Mouse (Mus musculus) left cerebral cortex, adult 9 months (tissue): ENCODE results near the gene Spc25.

Experiments used
- DNase-seq, 2 experiments: peaks; one replicate each; pipeline ENCODE4 v3.0.0; 2022; ENCODE audit warnings: low spot score in 2 of 2

Gene Spc25

DNA sequence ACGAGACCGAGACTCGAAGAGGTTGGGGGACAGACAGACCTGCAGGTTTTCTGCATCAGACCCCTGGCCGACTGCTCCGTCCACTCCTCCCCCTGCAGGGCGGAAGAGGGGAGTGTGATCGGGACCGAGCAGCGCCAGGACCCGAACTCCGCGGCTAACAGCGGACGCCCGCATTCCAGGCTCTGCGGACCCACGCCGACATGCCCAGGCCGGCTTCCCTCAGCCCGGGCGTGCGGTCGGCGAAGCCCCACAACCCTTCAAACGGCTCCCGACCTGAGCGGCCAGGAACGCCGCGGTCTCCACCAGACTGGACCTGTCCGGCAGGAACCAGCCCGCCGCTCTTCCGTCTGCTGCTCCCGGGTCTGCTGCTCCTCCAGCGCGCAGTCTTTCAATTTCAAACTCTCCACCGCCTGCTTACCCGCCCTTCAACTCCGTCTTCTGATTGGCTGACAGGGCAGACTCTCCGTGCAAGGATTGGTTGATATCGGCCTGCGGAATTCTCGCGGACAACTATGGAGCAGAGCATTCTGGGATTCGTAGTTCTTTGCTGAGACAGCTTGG is at the start of gene Spc25:
Spc25 (minus strand) TSS at position 404 of the 561 bp plus-strand sequence.
- peak; percentile 75 to 93 for DNase-seq

DNA sequence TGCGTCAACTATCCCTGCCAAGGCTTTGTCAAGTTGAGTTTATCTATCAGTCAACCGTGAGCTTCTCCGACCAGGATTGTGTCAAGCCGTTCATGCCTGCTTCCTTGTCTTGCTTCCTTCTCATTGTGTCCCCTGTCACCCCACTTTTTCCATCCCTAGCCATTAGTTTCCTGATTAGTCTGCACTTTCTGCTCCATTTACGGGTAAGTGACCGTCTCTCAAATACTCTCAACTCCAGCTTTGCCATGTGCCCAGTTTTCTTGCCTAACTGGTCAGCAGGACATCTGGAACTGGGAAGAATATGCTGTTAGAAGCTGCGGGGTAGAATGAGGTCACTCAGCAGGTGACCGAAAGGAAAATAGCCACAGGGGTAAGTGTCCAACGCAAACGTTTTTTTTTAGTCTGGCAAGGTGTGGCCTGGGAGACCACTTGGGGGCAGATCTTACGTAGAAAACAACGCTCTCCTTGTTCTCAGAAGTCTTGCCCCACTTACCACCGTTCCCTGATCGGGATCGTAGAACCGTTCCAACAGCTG is 42.3 kb upstream of the Spc25 start:
- no peak for DNase-seq

GRCm38 (mm10) chr2:69247081-69247480 is 41.1 kb upstream of the Spc25 start:
- DNase-seq, result no peak

DNA sequence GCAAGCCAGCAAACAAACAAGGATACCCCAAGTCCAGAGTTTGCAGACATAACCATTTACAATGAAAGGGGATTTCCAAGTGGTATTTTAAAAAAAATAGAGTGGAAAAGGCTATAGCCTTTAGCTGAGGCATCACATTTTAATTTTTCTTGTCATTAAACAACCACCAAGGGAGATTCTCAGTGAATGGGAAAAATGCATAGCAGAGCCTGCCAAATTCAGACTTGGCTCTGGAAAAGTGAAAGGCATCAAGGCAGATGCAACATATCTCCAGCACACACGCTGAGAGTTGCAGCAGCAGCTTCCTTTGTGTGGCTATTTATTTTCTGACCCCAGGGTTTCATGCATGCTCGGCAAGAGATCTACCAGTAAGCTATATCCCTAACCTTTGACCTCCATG is 38.9 kb upstream of the Spc25 start:
- DNase-seq, result no peak

DNA sequence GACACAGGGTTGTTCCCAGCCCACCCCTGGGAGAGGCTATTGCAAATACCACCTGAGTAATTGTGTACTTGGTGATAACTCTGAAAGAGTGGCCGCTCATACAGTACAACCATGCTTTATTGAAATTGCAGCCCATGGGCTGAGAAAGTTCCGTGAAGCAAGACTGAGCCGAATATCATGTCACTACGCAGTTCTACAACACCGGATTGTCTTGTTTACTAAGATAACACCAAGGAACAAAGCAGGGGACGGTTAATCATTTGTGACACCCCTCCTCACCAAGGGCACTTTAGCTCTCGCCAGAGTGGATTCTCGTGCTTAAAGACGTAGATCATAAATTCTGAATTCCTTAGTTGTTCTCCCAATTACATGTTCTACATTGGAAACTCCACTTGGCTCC is 33.3 kb upstream of the Spc25 start:
- no peak for DNase-seq

GRCm38 (mm10) chr2:69234976-69235678 is 29.1 kb upstream of the Spc25 start:
- no peak for DNase-seq

DNA sequence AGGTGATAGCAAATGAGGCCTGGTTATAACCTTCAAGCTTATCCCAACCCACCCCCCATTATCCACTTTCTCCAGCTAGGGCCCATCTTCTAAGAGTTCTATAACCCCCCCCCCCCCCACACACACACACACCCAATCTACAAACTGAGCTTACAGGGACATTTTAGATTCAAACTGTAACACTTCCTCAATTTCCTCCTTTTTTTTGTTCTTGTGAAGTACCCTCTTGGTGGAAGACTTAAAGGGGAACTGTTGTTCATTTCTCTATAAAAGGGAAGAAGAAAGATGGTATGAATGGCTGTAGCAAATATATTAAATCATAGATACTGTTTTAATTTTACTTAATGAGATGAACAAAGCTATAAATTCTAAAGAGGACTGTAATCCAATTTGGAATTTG is 26.1 kb upstream of the Spc25 start:
- no peak for DNase-seq

GRCm38 (mm10) chr2:69230137-69230536 is 24.1 kb upstream of the Spc25 start:
- DNase-seq, result no peak

- DNase-seq, result no peak
These were observed 22.6 kb upstream of the Spc25 start for GRCm38 (mm10) chr2:69228635-69229034.

DNA sequence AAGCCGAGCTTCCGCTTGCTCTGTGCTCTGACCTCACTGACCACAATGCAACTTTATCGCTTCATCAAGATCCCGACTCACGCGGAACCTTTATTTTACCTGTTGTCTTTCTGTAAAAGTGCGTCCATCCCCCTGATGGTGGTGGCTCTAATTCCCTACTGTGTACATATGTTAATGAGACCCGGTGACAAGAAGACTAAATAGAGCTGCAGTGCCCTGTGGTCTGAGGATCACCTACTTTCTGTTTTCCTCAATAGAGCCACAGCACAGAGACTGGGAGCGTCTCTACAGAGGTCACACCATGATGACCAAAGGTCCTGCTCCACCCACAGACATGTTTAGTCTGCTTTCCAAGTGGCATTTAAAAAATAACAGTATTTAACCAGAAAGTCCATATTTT is 20.9 kb upstream of the Spc25 start:
- no peak for DNase-seq

- DNase-seq, result no peak
These were observed 18.7 kb upstream of the Spc25 start for GRCm38 (mm10) chr2:69224724-69225123.

DNA sequence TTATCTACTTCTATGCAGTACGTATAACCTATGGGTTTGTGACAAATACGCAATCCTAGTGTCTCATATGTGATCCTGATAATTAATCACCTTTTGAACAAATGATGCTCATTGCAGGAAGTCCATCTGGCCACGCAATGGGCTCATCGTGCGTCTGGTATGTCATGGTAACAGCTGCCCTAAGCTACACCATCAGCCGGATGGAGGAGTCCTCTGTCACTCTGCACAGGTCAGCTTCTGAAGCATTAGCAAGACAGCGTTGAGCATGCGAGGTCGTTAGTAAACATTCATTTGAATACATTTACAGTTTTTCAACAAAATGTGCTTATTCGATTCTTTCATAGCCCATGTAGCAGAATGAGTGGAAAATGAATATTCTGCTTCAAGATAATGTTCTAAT is 16.8 kb upstream of the Spc25 start:
- DNase-seq, result no peak

GRCm38 (mm10) chr2:69221868-69222416 is 15.9 kb upstream of the Spc25 start:
- DNase-seq, result no peak

DNA sequence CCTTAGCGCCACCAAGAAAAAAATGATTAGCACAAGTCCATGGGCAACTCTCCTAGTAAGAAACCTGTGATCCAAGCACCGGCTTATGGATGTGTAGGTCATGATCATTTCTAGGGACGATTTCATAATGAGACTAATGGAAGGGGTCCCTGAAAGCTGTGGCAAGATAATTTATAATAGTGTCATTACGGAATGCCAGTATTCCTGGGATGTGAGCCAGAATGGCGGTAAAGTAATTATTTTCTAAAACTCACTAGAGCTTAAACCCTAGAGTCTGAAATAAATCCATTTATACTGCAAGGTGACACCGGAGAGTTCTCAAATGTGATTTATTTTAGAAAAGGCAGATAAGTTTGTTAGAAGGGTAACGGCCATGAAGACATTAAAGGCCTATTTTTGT is 9.2 kb upstream of the Spc25 start:
- DNase-seq, result no peak

DNA sequence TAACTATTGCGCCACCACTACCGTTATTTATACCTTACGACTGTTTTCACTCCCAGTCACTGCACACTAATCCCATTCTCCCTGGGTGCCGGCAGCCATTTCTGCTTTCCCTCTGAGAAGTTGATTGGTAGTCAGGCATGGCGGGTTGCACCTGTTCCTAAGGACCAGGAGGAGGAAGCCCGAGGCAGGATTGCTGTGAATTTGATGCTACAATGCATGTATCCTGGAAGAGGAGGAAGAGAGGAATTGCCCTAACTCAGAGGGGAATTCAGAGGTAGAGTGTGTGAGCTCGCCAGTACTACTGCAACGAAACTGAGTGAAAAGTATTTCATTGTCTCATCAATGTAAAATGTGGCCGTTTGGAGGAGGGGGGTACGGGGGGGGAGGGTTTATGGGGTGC is 6.7 kb upstream of the Spc25 start:
- no peak for DNase-seq

GRCm38 (mm10) chr2:69210773-69211172 is 4.8 kb upstream of the Spc25 start, which contains the start of gene G6pc2:
Gene G6pc2, plus strand, starts transcription at chr2:69211073.
- no peak for DNase-seq

GRCm38 (mm10) chr2:69209684-69210083 is 3.7 kb upstream of the Spc25 start:
- no peak for DNase-seq

- no peak for DNase-seq
These were observed 529 bp upstream of the Spc25 start for GRCm38 (mm10) chr2:69206523-69206922.

- no peak for DNase-seq
These were observed 809 bp downstream of the Spc25 start for GRCm38 (mm10) chr2:69205185-69205584.

DNA sequence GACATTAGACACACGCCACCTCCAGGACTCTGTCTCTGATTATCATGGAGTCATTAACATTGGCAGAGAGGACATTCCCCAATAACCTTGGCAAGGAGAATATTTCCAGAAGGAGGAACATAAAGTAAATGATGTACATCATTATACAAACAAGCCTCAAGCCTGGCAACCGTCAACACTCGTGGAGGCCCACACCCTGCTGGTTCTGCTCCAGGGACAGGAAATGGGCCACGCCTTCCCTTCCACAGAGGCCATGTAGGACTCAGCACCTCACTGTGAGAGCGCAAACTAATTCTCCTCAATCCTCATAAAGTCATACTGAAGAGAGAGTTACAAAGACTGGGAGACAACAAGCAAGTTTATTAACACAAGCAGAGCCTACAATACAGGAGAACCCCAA is 12.4 kb downstream of the Spc25 start:
- DNase-seq, result no peak

DNA sequence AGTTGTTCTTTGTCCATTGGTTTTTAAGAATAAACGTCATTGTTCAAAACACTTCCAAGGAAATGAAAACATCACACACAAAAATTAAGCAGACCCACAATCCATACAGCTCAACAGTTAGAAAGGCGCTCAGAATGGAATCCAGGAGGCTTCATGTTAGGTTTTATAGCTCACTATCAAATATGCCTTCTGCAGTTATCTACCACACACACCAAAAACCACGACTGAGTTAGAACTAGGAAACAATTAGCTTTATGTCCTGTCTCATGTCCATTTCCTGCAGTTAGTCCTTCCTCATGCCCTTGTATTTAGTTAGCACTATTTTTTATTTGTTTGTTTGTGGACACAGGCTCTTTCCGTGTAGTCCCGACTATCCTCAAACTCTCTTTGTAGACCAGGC is 14.9 kb downstream of the Spc25 start:
- DNase-seq, result no peak

- DNase-seq, result no peak
These were observed 16.8 kb downstream of the Spc25 start for GRCm38 (mm10) chr2:69189222-69189621.

DNA sequence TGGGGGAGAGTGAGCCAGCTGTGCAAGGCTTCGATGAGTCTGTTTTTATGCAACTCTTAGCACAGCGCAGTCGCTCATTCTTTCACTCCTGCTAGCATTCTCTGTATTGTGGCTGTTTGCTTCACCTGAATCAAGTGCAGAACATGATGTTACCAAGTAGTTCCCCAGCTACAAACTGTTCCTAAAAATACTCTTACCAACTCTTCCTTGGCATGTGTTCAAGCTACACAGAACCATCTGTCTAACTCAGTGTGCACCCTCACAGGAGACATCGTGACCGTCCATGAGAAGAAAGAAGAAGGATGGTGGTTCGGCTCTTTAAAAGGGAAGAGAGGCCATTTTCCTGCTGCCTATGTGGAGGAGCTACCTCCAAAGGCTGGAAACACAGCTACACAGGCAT is 17.3 kb downstream of the Spc25 start:
- DNase-seq, result peak; percentile 22 to 54
